Mouse (Mus musculus) kidney, adult 2 months (tissue): ENCODE results near the gene Gm12216. TPM values are rescaled to one million over a fixed set of nuclear protein-coding genes. Genes with fewer than 3 reads are reported as not detected.

Experiments used
- DNase-seq: peaks from one replicate; pipeline ENCODE4 v3.0.0; 2021
- H3K27ac ChIP-seq: fragments of 200-500 bp; 2 replicates; pipeline ENCODE4 v1.5.1; 2012; ENCODE audit warnings: low read depth, low read length, control low read depth, inconsistent platforms; ENCODE audit not compliant: insufficient read depth
- H3K27me3 ChIP-seq: fragments of 200-500 bp; replicated peaks from 2 replicates; pipeline ENCODE4 v1.6.1; 2012; ENCODE audit warnings: mild to moderate bottlenecking, moderate library complexity, low read length, inconsistent platforms; ENCODE audit not compliant: control insufficient read depth, insufficient read depth
- H3K36me3 ChIP-seq: fragments of 200-500 bp; 2 replicates; pipeline ENCODE4 v1.6.1; 2012; ENCODE audit warnings: mild to moderate bottlenecking, moderate library complexity, low read length, inconsistent platforms; ENCODE audit not compliant: control insufficient read depth, insufficient read depth
- H3K4me1 ChIP-seq: fragments of 200-500 bp; 2 replicates; pipeline ENCODE4 v1.6.1; 2011; ENCODE audit warnings: low read length; ENCODE audit not compliant: control insufficient read depth, insufficient read depth
- H3K4me3 ChIP-seq: fragments of 200-500 bp; 2 replicates; pipeline ENCODE4 v1.5.1; 2011; ENCODE audit warnings: mild to moderate bottlenecking, low read depth, low read length, control low read depth; ENCODE audit not compliant: insufficient read depth
- CTCF ChIP-seq: fragments of 200-500 bp; conservative IDR thresholded peaks from 2 replicates; pipeline ENCODE4 v1.5.1; 2011; ENCODE audit warnings: low read depth, mild to moderate bottlenecking, control low read depth, low read length, moderate library complexity, mixed read lengths; ENCODE audit not compliant: insufficient read depth, insufficient read length
- POLR2A ChIP-seq: fragments of 200-500 bp; IDR thresholded peaks from one replicate; pipeline ENCODE4 v1.6.1; 2011; ENCODE audit warnings: low read depth, low read length, control low read depth
- WGBS: fragments of 180-500 bp; shearing (Covaris S2); methylation state at CpG from one replicate; pipeline ENCODE4 v1.1.7; 2018; 5-methylcytosine and 5-hydroxymethylcytosine counted together
- polyA plus RNA-seq: library from polyadenylated mRNA; depleted of rRNA; stranded (reverse); fragments of >200 nt; gene quantifications from 2 replicates; pipeline ENCODE4 v1.2.3, GENCODE M21; 2012

Gm12216 gene
- polyA plus RNA-seq, 1 experiment: 5.4 TPM

GRCm38 (mm10) chr11:53851795-53852194 is 7.3 kb downstream of the Gm12216 start:
- TF ChIP-seq CTCF: no peak
- no peak for TF ChIP-seq POLR2A
- DNase-seq: no peak
- H3K4me3 ChIP-seq: no peak overlapping the region
- peaks cover 4% of the 10 kb centered on the region for H3K4me1 ChIP-seq
- no peak overlapping the region for H3K27ac ChIP-seq
- 72% methylated on average over 5 of the region's 5 CpGs for WGBS
- no peaks in the 10 kb centered on the region for H3K36me3 ChIP-seq
- H3K27me3 ChIP-seq: no peaks in the 10 kb centered on the region

DNA sequence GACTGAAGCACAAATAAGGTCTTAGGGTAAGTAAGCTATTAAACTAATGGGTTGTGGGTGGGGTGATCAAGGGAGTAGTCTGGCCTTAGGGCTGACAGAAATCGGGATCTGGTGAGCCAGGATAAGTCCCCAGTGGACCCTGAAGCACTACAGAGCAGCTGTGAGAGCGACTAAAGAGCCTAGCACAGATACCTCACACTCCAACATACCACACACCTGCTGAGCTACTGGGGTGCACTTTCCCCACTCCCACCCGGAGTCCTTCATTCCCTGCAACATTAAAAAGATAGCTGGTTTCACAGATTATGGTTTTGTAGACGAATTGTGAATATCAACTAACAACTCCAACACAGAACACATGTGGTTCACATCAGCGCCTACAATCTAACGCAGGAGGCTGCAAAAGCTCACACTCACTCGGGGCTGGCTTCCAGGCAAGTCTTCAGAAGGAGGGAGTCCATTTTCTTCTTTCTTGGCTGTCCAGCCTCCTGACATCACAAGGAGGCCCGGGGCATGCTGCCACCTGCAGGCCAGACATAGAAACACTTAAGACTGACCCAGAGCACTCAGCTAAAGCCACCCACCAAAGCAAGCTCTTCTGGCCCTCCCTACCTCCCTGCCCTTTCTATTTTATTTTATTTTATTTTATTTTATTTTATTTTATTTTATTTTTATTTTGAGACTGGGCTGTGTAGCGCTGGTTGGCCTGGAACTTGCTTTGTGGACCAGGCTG is 9.3 kb downstream of the Gm12216 start:
- Histone ChIP-seq H3K27me3 (no peaks in the 10 kb centered on the region), H3K36me3 (no peaks in the 10 kb centered on the region), H3K27ac (no peak overlapping the region), H3K4me3 (no peak overlapping the region), H3K4me1 (peaks cover 4% of the 10 kb centered on the region)
- peak; percentile 86 for DNase-seq
- WGBS: 37% methylated on average over 9 of the region's 9 CpGs
- TF ChIP-seq CTCF (peak; percentile 91), POLR2A (no peak)

- peak; percentile 68 for DNase-seq
- peaks cover 4% of the 10 kb centered on the region for H3K4me1 ChIP-seq
- peak overlapping the region; percentile 24; the same call in 1 of the 2 replicates for H3K27ac ChIP-seq
- TF ChIP-seq CTCF (no peak), POLR2A (no peak)
- H3K4me3 ChIP-seq: no peak overlapping the region
- no peaks in the 10 kb centered on the region for H3K36me3 ChIP-seq
- WGBS: 61% methylated on average over 6 of the region's 6 CpGs
- no peaks in the 10 kb centered on the region for H3K27me3 ChIP-seq
These were observed 13.4 kb downstream of the Gm12216 start for GRCm38 (mm10) chr11:53845680-53846079.

DNA sequence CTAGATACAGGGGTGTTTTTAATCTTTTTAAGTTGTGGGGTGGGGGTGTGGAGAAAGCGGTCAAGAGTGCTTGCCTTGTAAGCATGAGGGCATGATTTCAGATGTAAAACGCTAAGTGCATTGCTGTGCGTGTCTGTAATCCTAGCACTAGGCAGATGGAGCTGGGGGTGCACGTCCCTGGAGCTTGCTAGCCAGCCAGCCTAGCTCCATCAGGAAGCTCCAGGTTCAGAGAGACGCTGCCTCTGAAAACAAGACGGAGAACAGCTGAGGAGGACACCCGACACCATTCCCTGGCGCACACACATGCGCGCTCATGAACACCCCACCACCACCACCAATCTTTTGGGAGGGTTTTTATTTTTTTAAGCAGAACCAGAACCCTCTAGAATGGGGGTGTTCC is 15.9 kb downstream of the Gm12216 start:
- no peak overlapping the region for H3K27ac ChIP-seq
- 65% methylated on average over 10 of the region's 10 CpGs for WGBS
- H3K27me3 ChIP-seq: no peaks in the 10 kb centered on the region
- TF ChIP-seq POLR2A: no peak
- no peak overlapping the region for H3K4me3 ChIP-seq
- peaks cover 8% of the 10 kb centered on the region; the same call in 1 of the 2 replicates for H3K4me1 ChIP-seq
- no peak for DNase-seq
- no peaks in the 10 kb centered on the region for H3K36me3 ChIP-seq

- no peak for DNase-seq
- WGBS: 90% methylated on average over 4 of the region's 4 CpGs
- no peak overlapping the region for H3K4me3 ChIP-seq
- H3K27ac ChIP-seq: no peak overlapping the region
- no peak for TF ChIP-seq POLR2A
- TF ChIP-seq CTCF: no peak
- no peaks in the 10 kb centered on the region for H3K27me3 ChIP-seq
- H3K36me3 ChIP-seq: no peaks in the 10 kb centered on the region
- peaks cover 8% of the 10 kb centered on the region; the same call in 1 of the 2 replicates for H3K4me1 ChIP-seq
These were observed 16.9 kb downstream of the Gm12216 start for GRCm38 (mm10) chr11:53842161-53842581.

GRCm38 (mm10) chr11:53841514-53841913 is 17.5 kb downstream of the Gm12216 start:
- Histone ChIP-seq H3K36me3 (no peaks in the 10 kb centered on the region), H3K27ac (no peak overlapping the region), H3K4me1 (peaks cover 8% of the 10 kb centered on the region; the same call in 1 of the 2 replicates), H3K27me3 (no peaks in the 10 kb centered on the region), H3K4me3 (no peak overlapping the region)
- no peak for DNase-seq
- TF ChIP-seq POLR2A (no peak), CTCF (no peak)
- WGBS: 83% methylated on average over 12 of the region's 12 CpGs

- Histone ChIP-seq H3K4me3 (no peak overlapping the region), H3K4me1 (peaks cover 8% of the 10 kb centered on the region; the same call in 1 of the 2 replicates), H3K27ac (no peak overlapping the region)
These were observed 19.1 kb downstream of the Gm12216 start for GRCm38 (mm10) chr11:53839663-53840642.

More at GRCm38 (mm10) chr11:53839663-53840642, 19.1 kb downstream of the Gm12216 start:
- no peaks in the 10 kb centered on the region for H3K27me3 ChIP-seq
- DNase-seq: peak; percentile 67
- no peaks in the 10 kb centered on the region for H3K36me3 ChIP-seq
- TF ChIP-seq CTCF: no peak
- no peak for TF ChIP-seq POLR2A
- WGBS: 49% methylated on average over 8 of the region's 8 CpGs
